Mouse (Mus musculus) lung, postnatal 36 days (tissue): Measurements from ENCODE around the gene Tmeff1.

Source experiments
- DNase-seq: peaks from one replicate; pipeline ENCODE4 v3.0.0; 2022; ENCODE audit warnings: mixed read lengths

Tmeff1 gene

DNA sequence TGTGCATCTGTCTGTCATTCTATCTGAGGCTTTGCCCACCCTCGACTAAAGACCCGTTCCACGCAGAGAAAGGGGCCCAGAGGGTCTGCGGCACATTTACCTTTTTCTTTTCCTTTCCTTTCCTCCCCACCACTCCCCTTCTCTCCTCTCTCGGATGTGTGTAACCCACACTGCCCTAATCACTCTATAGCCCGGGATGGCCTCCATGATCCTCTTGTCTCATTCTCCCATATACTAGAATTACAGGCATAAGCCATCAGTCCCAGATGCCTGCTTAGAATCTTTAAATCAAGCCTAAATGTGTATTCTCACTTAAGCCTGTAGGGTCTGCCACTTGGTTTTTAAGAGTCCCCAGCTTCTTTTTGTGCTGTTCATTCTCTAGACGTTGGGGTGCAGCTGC lies 8.6 kb upstream of the Tmeff1 start:
- DNase-seq = no peak

DNA sequence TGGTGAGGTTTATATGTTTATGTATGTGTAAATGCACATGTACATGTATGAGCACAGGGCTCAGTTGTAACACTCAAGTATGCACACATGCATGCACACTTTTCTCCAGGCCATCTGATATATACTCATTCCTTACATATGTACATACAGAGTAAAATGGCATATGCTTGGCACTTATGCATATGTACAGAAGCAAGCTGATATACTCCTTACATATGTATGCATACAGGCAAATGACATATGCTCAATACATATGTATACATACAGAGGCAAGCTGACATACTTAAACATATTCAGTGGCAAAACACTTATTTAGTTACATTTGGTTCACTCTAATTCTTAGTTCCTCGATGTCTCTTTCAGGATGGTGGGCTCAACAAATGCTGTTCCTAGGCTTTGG lies 7.1 kb upstream of the Tmeff1 start:
- DNase-seq = no peak

DNA sequence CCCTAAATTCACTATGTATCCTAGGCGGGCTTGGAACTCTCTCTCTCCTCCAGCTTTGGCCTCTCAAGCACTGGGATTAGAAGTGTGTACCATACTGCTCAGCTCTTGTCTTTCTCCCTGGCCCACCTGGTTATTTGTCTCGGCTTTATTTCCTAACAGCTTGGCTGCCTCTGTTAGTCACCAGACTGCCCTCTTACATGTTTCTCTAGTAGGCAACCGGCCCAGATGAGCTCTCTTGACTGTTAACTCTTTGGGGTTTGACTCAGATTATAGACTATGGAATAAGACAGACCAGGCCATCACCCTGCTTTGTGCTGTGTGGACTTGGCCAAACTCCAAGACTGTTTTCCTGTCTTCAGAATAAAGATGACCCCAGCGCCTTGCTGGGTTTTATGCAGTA lies 6.6 kb upstream of the Tmeff1 start:
- peak; percentile 46 for DNase-seq

DNA sequence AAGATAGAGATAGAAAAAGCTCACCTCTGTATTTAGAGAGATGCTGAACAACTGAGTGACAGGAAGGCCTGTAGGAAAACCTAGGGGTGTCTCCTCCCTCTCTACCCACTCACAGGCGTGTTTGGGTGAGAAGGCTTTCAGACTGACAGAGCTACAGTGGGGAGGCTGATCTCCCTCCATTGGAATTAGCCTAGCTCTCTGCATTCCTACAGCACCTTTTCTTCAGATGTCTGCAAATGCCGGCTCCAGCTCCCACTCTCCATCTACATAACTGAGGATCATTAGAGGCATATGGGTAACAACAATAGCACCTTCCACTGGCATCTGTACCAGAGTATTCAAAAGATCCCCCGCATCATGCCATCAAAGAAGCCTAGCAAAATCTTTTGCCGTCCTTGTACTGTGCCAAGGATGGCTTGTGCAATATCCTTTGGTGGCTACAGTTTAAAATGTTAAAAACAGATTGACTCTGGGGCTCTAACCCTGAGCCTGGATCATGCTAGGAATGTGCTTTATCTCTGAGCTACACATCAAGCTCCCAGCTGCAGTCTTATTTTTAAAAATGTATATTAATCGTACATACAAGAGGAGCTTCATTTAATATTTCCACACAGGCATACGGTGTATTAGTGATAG lies 5.4 kb upstream of the Tmeff1 start:
- no peak for DNase-seq

DNA sequence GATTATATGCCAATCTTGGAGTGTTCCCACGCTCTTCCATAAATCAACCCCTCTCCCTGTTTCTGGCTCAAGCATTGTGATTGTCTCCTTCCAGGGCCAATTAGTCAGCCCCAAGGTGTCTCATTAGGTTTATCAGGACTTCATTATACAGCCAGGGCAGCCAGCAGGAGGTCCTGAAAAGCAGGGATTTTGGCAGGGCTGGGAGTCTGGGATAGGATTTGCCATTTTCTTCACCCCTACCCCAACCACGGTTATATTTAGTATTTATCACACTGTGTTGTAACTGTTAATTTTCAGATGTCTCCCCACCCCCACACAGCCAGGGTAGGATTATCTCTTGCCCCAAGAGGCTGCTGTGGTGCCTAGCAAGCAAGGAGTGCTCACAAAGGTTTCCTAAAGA lies 3.8 kb upstream of the Tmeff1 start:
- DNase-seq = no peak

DNA sequence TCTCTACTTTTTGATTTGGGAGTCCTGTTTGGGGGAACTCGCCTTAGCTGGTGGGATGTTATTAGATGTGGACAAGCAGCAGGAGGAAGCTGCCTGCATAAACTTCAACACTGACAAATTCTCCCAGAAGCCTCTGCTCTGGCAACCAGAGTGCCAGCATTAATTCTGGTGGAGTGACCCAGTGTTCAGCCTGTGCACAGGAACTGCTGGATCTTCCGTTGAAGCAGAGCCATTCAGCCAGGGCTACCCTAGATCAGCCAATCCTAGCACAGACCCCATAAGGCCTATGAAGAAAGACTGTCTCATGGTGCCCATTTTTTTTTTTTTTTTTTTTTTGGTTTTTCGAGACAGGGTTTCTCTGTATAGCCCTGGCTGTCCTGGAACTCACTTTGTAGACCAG lies 3.0 kb upstream of the Tmeff1 start:
- no peak for DNase-seq

DNA sequence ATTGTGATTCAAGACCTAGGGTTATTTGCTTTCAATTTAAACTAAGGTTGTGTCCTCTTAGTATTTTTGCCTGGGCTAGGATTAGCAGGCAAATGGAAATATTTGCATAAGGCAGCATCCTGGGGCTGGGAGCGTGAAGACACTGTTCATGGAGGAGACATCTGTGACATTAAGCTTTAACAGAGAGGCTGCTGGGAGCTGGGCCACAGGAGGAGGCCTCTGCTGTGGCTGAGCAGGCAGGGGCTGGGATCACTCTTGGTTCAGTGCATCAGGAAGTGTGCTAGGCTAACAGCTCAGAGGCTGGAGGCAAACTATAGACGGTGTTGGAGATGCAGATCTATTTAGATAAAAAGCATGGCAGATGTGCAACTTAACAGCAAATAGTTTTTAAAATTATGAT lies 2.0 kb upstream of the Tmeff1 start:
- no peak for DNase-seq

DNA sequence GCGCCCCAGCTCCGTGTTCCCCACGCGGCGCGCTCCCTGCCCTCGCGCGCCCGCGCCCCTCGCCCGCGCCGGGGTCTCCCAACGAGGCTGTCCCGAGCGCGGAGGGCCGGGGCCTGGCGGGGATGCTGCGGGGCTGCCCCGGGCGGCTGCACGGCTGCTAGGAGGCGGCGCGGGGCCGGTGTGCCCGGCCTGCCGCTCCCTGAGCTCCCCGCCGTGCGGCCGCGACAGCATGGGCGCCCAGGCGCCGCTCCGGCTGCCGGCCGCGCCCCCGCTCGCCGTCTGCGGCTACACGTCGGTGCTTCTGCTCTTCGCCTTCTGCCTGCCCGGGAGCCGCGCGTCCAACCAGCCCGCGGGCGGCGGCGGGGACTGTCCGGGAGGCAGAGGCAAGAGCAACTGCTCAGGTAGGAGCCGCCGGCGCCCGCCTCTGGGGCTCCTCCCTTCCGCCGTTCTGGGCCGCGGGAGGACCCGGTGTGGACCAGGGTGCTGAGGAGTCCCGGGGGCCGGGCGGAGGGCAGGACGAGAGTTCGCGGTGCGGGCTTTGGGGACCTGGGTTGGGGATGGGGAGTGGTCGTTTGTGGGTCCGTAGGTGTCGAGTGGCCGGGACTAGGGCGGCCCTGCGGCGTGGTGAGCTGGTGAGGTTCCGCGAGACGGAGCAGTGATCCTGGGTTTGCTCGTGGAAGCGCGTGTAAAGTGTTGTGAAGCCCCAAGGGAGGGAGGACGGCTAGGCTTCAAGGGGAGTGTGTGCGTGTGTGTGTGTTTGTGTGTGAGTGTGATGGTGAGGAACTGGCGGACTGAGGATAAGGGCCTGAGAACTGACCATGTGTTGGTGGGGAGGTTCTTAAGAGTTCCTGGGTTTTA lies 496 bp downstream of the Tmeff1 start:
- DNase-seq = peak; percentile 42

DNA sequence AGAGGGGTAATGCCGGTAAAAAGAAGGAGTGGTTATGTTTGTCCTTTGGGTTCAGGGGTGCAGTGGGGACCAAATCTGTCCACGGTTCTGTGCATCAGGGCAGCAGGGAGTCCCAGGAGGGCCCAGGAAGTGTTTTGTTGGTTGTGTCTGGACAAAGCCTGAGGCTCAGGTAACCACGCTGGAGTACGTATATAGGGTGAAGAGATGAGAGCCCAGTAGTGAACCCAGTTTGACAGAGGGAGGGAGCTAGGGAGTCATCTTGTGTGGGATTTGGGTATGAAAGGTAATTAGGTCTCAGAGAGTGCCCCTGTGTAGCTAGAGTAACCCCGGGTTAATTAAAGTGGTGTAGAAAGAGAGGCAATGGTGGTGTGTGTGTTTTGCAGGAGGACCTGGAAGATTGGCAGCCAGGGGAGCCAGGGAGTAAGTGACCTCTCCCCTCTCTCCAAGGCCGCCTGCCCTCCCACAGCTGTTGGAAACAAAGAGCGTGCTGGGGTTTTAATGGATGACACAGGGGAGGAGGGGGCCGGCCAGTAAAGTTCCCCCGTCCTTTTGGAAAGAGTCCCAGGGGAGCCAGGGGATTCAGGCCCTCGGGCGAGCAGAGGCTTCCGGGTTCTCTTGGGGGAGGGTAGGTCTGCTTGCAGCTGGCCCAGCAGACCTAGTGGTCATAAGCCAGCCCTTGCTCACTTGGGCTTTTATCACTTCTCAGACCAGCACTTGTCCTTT lies 1.3 kb downstream of the Tmeff1 start:
- no peak for DNase-seq

DNA sequence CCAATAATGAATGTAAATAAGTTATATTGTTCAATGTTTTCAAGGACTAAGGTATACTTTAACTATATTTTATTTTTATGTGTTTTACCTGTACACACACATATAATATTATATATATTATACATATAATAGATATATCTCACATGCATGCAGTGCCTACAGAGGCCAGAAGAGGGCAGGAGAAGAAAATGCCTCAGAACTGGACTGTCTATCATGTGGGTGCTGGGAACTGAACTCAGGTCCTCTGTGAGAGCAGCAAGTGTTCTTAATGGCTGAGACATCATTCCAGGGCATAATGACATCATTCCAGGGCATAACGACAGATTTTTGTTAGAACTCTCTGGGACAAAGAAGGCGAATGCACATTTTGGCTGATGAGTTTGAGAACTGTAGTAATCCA lies 2.6 kb downstream of the Tmeff1 start:
- no peak for DNase-seq

DNA sequence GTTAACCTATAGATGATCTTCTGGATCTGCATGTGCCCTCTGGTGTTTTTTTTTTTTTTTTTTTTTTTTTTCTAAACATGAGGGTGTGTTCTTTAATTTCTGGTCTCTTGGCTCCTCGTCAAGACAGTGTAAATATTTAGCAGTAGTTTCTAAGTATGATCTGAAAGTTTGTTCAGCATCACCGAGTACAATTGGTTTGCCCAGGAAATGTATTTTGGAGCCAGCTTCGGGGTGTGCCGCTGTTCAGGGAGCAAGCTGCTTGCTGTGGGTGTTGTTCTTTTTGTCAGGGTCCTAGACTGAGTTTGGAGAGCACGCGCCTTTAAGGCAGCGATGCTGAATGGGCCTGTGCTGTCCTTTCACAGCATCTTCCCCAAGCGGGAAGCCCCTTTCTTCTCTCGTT lies 3.6 kb downstream of the Tmeff1 start:
- peak; percentile 87 for DNase-seq

DNA sequence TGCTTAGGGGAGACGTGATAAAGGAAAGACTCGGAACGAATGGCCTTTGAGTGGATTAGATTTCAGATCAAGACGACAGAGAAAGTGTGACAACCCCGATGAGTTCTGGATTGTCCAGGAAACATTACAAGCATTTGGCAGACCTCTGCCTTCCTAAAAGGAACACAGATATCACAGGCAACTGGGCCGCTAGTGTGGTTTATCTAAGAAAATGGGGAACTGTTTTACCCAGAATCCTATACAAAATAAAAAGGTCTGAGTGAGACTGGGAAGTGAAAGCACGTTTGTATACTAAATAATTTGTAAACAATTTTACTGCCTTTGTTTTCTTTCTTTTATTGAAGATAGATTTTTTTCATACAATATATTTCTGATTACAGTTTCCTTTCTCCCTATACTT lies 5.9 kb downstream of the Tmeff1 start:
- no peak for DNase-seq

DNA sequence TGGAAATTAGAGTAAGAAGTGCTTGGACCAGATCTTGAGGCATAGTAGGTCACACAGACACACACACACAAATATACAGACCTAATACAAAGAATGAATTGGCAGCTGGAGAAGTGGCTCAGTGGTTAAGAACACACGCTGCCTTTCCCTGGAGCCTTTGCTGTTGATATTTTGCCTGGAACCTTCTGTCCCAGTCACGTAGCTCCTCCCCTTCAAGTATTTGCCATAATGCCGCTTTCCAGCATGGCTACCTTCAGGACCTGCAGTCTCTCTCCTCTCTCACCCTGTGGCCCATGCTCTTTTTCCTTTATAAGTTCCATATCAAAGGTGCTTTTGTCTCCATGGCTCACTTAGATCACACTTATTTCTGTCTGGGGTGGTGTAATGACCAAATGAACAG lies 6.4 kb downstream of the Tmeff1 start:
- no peak for DNase-seq

DNA sequence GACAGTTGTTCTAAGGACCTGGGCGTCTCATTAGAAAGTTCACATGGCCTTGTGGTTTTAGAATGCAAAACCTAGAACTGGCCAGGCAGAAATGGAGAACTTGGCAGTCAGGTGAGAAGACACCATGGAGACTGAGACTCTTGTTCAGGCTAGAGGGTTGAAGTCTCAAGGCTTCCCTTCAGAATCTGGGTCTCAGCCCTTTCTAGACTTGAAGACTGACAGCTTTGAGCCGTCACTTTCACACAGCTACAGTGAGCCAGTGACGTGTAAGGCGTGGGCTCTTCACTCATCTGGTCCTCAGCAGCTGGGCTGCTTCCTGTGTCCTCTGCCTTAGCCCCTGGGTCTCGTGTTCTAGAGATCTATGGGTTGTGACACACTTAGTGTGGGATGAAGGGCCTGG lies 7.4 kb downstream of the Tmeff1 start:
- no peak for DNase-seq

DNA sequence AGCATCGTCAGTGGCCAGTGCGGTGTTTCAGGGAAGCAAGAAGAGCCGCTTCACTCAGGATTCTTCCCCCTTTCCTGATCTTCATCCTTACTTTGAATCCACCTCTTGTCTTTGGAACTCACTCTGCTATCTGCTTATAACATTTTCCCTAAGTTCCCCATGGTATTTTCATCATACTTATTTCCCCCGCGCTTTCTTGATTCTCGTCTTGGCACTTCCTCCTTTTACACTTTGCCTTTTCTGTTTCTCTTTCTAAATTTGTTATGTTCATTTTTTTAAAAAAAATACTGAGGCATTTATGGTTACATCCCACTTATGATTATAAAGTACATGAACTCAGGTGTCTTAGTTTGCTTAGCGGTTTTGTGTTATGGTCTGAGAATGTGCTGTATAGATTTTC lies 7.9 kb downstream of the Tmeff1 start:
- DNase-seq = no peak

DNA sequence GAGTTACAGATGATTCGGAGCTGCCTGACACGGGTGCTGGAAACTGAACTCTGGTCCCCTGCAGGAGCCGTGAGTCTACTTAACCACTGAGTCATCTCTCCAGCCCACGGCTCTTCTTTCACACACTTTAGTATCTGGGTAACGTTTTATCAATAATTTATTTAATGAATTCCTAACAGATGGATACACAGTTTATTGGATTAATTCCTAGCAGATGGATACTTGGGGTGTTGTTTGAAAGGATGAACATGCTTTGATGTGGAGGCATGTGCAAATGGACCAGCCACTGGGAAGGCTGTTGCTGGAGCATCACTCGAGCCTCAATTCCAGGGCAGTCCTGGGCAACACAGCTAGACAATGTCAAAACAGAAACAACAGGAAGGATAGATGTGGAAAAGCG lies 11.1 kb downstream of the Tmeff1 start:
- DNase-seq = no peak

DNA sequence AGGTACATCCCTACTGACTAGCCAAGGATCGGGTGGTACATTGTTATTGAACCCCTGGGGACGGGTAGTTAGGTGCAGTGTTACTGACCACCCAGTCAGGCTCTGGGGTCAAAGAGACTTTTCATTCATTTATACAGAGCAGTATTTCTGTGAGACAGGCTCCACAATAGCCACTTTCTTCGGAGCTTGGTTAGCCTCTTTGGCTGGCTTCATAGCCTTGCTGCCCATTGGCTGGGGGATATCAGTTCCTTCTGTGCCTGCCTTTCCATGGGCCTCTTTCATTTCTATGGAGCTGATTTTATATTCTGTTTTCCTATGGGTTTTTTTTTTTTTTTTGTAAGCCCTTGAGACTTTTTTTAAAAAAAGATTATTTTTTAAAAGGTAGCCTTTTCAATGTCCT lies 20.7 kb downstream of the Tmeff1 start:
- no peak for DNase-seq

DNA sequence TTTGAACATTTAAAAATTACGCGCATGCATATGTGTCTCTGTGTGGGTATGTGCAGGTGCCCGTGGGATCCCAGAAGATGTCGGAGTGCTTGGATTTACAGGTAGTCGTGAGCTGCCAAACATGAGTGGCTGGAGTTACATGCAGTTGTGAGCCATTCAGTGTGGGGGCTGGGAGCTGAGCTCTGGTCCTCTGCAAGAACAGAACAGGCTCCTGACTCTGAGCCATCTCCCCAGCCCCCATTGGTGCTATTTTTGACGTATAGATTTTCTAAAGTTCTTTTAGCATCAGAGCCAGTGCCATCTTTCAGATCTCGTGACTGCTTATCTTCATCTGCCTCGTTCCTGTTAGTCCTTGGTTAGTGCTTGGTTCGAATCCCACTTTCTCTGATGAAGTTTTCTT lies 24.5 kb downstream of the Tmeff1 start:
- no peak for DNase-seq

DNA sequence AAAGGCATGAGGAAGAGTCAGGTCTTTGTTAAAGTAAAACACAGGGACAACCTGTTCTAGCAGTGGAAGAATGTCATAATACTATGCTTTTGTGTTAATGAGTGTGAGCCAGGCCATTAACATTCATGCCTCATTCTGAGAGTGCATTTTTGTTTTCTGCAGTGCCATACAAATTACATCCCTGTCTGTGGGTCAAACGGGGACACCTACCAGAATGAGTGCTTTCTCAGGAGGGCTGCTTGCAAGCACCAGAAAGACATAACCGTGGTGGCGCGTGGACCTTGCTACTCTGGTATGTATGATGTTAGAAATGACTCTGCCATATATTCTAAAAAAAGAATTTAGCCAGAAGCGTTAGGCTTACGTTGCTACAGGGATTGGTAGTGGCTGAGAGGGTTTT lies 25.3 kb downstream of the Tmeff1 start:
- no peak for DNase-seq

DNA sequence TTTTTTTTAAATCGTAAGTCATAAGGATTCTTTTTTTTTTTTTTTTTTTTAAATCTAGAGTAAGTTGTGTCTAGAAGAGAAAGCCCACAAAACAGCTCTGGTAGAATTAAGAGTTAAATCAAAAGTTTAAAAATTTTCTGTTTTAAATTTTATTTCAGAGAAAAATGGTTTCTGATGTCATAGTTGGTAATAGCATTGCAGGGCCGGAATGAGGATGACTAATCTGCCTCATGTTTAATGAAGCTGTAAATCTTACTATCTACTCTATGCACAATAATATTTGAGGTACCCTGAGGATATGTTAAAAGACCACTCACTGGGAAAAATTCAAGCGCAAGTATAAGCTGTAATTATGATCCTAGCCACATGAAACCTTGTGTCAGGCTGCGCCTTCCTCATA lies 30.5 kb downstream of the Tmeff1 start:
- no peak for DNase-seq

DNA sequence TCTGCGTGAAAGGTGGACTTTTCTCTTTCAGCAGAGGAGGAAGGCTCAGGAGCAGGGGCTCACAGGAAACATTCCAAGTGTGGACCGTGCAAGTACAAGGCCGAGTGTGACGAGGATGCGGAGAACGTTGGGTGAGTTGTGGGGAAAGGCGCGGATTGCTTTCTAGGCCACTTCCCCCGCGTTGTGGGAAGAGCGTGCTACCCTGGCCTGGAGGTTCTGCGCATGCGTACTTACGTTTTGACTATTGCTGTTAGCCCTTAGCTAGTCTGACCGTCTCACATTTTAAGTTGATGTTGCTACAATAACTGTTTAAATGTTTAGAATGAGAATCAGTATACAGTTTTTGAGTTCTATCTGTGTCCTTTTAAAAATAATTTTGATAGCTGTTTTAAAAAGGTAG lies 32.2 kb downstream of the Tmeff1 start:
- DNase-seq = no peak

DNA sequence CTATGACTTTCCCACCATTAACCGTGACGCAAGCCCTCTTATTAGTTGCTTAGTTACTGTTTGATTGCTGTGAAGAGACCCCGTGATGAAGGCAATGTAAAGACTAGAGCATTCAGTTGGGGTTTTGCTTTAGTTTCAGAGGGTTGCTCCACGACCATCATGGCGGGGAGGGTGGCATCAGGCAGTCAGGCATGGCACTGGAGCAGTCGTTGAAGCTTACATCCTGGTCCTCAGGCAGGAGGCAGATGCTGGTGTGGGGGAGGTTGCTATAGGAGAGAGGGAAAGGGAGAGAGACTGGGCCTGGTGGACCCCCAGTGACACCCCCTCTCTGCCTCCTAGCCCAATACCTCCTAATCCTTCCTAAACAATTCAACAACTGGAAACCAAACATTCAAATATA lies 35.1 kb downstream of the Tmeff1 start:
- no peak for DNase-seq

DNA sequence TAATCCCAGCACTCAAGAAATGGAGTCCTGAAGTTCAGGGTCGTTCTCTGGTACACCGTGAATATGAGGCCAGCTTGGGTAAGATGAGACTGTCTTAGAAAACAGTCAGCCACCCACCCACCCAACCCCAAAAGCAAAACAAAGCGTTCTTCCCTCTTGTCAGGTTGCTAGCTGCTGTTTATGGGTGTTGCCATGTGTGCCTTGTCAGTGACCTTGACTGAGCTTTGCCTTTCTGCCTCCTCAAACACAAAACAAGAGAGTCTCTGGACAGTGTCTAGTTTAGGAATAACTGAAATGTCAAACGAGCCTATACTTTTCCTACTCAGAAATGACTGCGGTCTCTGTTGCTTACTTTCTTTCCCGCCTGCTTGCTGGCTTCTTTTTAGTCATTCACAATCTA lies 37.3 kb downstream of the Tmeff1 start:
- DNase-seq = no peak

DNA sequence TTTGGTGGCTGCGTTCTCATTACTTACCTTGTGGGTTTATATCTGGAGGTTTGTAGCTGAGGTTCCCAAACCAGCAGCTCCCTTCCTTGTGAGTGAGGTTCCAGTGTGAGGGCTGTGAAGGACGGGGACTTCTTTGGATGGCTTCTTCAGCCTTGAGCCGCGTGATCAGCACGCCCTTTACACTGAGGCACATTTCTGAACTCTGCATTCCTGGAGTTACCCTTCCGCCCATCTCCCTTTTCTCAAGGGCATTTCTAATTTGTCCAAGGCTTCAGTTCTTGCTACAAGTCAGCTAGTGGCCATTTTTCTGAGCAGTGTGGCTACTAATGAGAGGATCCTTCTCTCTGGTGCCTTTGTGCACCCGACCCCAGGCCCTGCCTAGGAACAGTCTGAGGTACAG lies 38.0 kb downstream of the Tmeff1 start:
- no peak for DNase-seq
